Mouse (Mus musculus) embryonic fibroblast, embryonic 13.5 days (primary cell): ENCODE data around the gene Trpc2.

ENCODE experiments used
- CTCF ChIP-seq: IDR thresholded peaks from 2 replicates; pipeline ENCODE4 v1.5.1; 2011; ENCODE audit warnings: mild to moderate bottlenecking, control low read depth, low read length, moderate library complexity, borderline replicate concordance; ENCODE audit not compliant: insufficient read depth
- POLR2A ChIP-seq: IDR thresholded peaks from 2 replicates; pipeline ENCODE4 v1.6.1; 2011; ENCODE audit warnings: low read depth, mild to moderate bottlenecking, control low read depth, low read length, moderate library complexity

GRCm38 (mm10) chr7:102101487-102101886, 18.6 kb downstream of the Trpc2 start, which contains the start of gene Art1:
- TF ChIP-seq CTCF, result no peak
- no peak for TF ChIP-seq POLR2A
